Mouse (Mus musculus) neural tube, embryonic 12.5 days (tissue): ENCODE measurements around the gene E130114P18Rik. TPM values are rescaled to one million over a fixed set of nuclear protein-coding genes. Genes with fewer than 3 reads are reported as not detected.
A peak's percentile ranks its signal among the peaks of the same experiment; 100 is the strongest.

Experiments used
- ATAC-seq: fragments of 200-750 bp; cut with Nextera tagmentation; 2 replicates; pipeline ENCODE4 v1.8.0; 2017; ENCODE audit warnings: low read depth, mild to moderate bottlenecking, moderate TSS enrichment, moderate library complexity; ENCODE audit not compliant: low FRiP score
- H3K27ac ChIP-seq: fragments of 300-500 bp; sonication (generic); 2 replicates; pipeline ENCODE4 v1.5.1; 2016
- H3K27me3 ChIP-seq: fragments of 300-500 bp; sonication (generic); replicated peaks from 2 replicates; pipeline ENCODE4 v1.6.1; 2016; ENCODE audit warnings: mild to moderate bottlenecking
- H3K36me3 ChIP-seq: fragments of 300-500 bp; sonication (generic); 2 replicates; pipeline ENCODE4 v1.6.1; 2016; ENCODE audit warnings: mild to moderate bottlenecking
- H3K4me1 ChIP-seq: fragments of 300-500 bp; sonication (generic); 2 replicates; pipeline ENCODE4 v1.6.1; 2016
- H3K4me2 ChIP-seq: fragments of 300-500 bp; sonication (generic); replicated peaks from 2 replicates; pipeline ENCODE4 v1.6.1; 2016; ENCODE audit warnings: mild to moderate bottlenecking
- H3K4me3 ChIP-seq: fragments of 300-500 bp; sonication (generic); 2 replicates; pipeline ENCODE4 v1.5.1; 2016
- H3K9ac ChIP-seq: fragments of 300-500 bp; sonication (generic); 2 replicates; pipeline ENCODE4 v1.6.1; 2016; ENCODE audit warnings: mild to moderate bottlenecking
- H3K9me3 ChIP-seq: fragments of 300-500 bp; sonication (generic); 2 replicates; pipeline ENCODE4 v1.6.1; 2016; ENCODE audit warnings: mild to moderate bottlenecking
- WGBS: fragments of 180-500 bp; shearing (Covaris S2); methylation state at CpG from one replicate; pipeline ENCODE4 v1.1.7; 2016; 5-methylcytosine and 5-hydroxymethylcytosine counted together
- polyA plus RNA-seq: library from polyadenylated mRNA; unstranded; fragments of >200 nt; fragmentation: Nextera tagmentation; extraction: Ambion mirVana; gene quantifications from 2 replicates; pipeline ENCODE4 v1.2.1, GENCODE M21; 2016

E130114P18Rik gene
- polyA plus RNA-seq, 1 experiment from 2014 or later = 20.4 TPM

GRCm38 (mm10) chr4:97782069-97782468, 4.2 kb upstream of the E130114P18Rik start:
- 86% methylated on average over 3 of the region's 3 CpGs for WGBS
- H3K27ac ChIP-seq = no peak overlapping the region
- no peak overlapping the region for H3K4me3 ChIP-seq
- H3K4me1 ChIP-seq = no peaks in the 10 kb centered on the region
- ATAC-seq = no peak
- peaks cover 16% of the 10 kb centered on the region for H3K36me3 ChIP-seq
- no peaks in the 10 kb centered on the region for H3K9me3 ChIP-seq
- no peaks in the 10 kb centered on the region for H3K27me3 ChIP-seq
- no peak overlapping the region for H3K4me2 ChIP-seq
- H3K9ac ChIP-seq = no peak overlapping the region

- Histone ChIP-seq H3K9me3 (no peaks in the 10 kb centered on the region), H3K9ac (no peak overlapping the region), H3K36me3 (peaks cover 16% of the 10 kb centered on the region), H3K27ac (no peak overlapping the region), H3K4me3 (no peak overlapping the region), H3K4me1 (peaks cover 10% of the 10 kb centered on the region; the same call in 1 of the 2 replicates), H3K4me2 (peak overlapping the region; percentile 80), H3K27me3 (no peaks in the 10 kb centered on the region)
- no peak for ATAC-seq
- 74% methylated on average over 7 of the region's 7 CpGs for WGBS
Observed at GRCm38 (mm10) chr4:97780666-97781435, 3.0 kb upstream of the E130114P18Rik start.

GRCm38 (mm10) chr4:97780024-97780423, 2.1 kb upstream of the E130114P18Rik start:
- Histone ChIP-seq H3K27me3 (0 out of 2 replicates have a peak, but pooled peaks cover 2% of the 10 kb centered on the region), H3K4me1 (peaks cover 13% of the 10 kb centered on the region; the same call in 1 of the 2 replicates), H3K9ac (peak overlapping the region; percentile 99; the same call in 1 of the 2 replicates), H3K36me3 (peaks cover 16% of the 10 kb centered on the region), H3K9me3 (no peaks in the 10 kb centered on the region), H3K27ac (no peak overlapping the region), H3K4me3 (peak overlapping the region; percentile 98; the same call in 1 of the 2 replicates), H3K4me2 (peak overlapping the region; percentile 80)
- no peak for ATAC-seq
- WGBS = 24% methylated on average over 7 of the region's 7 CpGs

GRCm38 (mm10) chr4:97779003-97779930, 1.4 kb upstream of the E130114P18Rik start:
- H3K9me3 ChIP-seq = no peaks in the 10 kb centered on the region
- H3K27me3 ChIP-seq = 0 out of 2 replicates have a peak, but pooled peaks cover 2% of the 10 kb centered on the region
- peak overlapping the region; percentile 99 for H3K9ac ChIP-seq
- 4% methylated on average over 18 of the region's 18 CpGs for WGBS
- peaks cover 13% of the 10 kb centered on the region; the same call in 1 of the 2 replicates for H3K4me1 ChIP-seq
- no peak for ATAC-seq
- peak overlapping the region; percentile 84 for H3K27ac ChIP-seq
- peak overlapping the region; percentile 80 for H3K4me2 ChIP-seq
- peak overlapping the region; percentile 98 for H3K4me3 ChIP-seq
- peaks cover 16% of the 10 kb centered on the region for H3K36me3 ChIP-seq

- under 1% methylated on average over 93 of the region's 94 CpGs for WGBS
- peak; percentile 5; the same call in 1 of the 2 replicates for ATAC-seq
- peaks cover 13% of the 10 kb centered on the region; the same call in 1 of the 2 replicates for H3K4me1 ChIP-seq
Observed at GRCm38 (mm10) chr4:97778211-97779002, 529 bp upstream of the E130114P18Rik start.

GRCm38 (mm10) chr4:97777081-97777705, 685 bp downstream of the E130114P18Rik start:
- peak; percentile 38 for ATAC-seq
- peak overlapping the region; percentile 99 for H3K9ac ChIP-seq
- peak overlapping the region; percentile 98 for H3K4me3 ChIP-seq
- H3K4me1 ChIP-seq = peaks cover 13% of the 10 kb centered on the region; the same call in 1 of the 2 replicates
- H3K36me3 ChIP-seq = no peaks in the 10 kb centered on the region
- WGBS = 0% methylated on average over 55 of the region's 77 CpGs
- no peaks in the 10 kb centered on the region for H3K9me3 ChIP-seq
- H3K27ac ChIP-seq = peak overlapping the region; percentile 84
- 0 out of 2 replicates have a peak, but pooled peaks cover 2% of the 10 kb centered on the region for H3K27me3 ChIP-seq
- peak overlapping the region; percentile 80 for H3K4me2 ChIP-seq

More at GRCm38 (mm10) chr4:97778211-97779002, 529 bp upstream of the E130114P18Rik start:
- Histone ChIP-seq H3K27me3 (0 out of 2 replicates have a peak, but pooled peaks cover 2% of the 10 kb centered on the region), H3K36me3 (peaks cover 9% of the 10 kb centered on the region), H3K4me3 (peak overlapping the region; percentile 98), H3K4me2 (peak overlapping the region; percentile 80), H3K27ac (peak overlapping the region; percentile 84), H3K9ac (peak overlapping the region; percentile 99), H3K9me3 (no peaks in the 10 kb centered on the region)

- peak overlapping the region; percentile 80 for H3K4me2 ChIP-seq
- H3K4me3 ChIP-seq = peak overlapping the region; percentile 98
- no peak overlapping the region for H3K27ac ChIP-seq
- no peaks in the 10 kb centered on the region for H3K36me3 ChIP-seq
- 0 out of 2 replicates have a peak, but pooled peaks cover 2% of the 10 kb centered on the region for H3K27me3 ChIP-seq
- H3K9me3 ChIP-seq = no peaks in the 10 kb centered on the region
- no peak for ATAC-seq
- peaks cover 13% of the 10 kb centered on the region; the same call in 1 of the 2 replicates for H3K4me1 ChIP-seq
- under 1% methylated on average over 10 of the region's 10 CpGs for WGBS
- peak overlapping the region; percentile 99 for H3K9ac ChIP-seq
Observed at GRCm38 (mm10) chr4:97776388-97777080, 1.3 kb downstream of the E130114P18Rik start.

GRCm38 (mm10) chr4:97775494-97776265, 2.2 kb downstream of the E130114P18Rik start:
- peak overlapping the region; percentile 30 for H3K9ac ChIP-seq
- H3K27ac ChIP-seq = no peak overlapping the region
- H3K27me3 ChIP-seq = 0 out of 2 replicates have a peak, but pooled peaks cover 2% of the 10 kb centered on the region

GRCm38 (mm10) chr4:97775059-97775458, 2.8 kb downstream of the E130114P18Rik start:
- Histone ChIP-seq H3K9me3 (no peaks in the 10 kb centered on the region), H3K27ac (0 out of 2 replicates have a peak overlapping the region, but pooled peaks have one; percentile 15), H3K27me3 (0 out of 2 replicates have a peak, but pooled peaks cover 2% of the 10 kb centered on the region), H3K4me2 (peak overlapping the region; percentile 80), H3K4me3 (no peak overlapping the region), H3K4me1 (peaks cover 16% of the 10 kb centered on the region; the same call in 1 of the 2 replicates), H3K36me3 (no peaks in the 10 kb centered on the region), H3K9ac (no peak overlapping the region)
- no peak for ATAC-seq
- WGBS = under 1% methylated on average over 13 of the region's 13 CpGs

More at GRCm38 (mm10) chr4:97775494-97776265, 2.2 kb downstream of the E130114P18Rik start:
- Histone ChIP-seq H3K4me3 (peak overlapping the region; percentile 22), H3K4me2 (peak overlapping the region; percentile 80), H3K9me3 (no peaks in the 10 kb centered on the region), H3K36me3 (no peaks in the 10 kb centered on the region), H3K4me1 (peaks cover 16% of the 10 kb centered on the region; the same call in 1 of the 2 replicates)
- under 1% methylated on average over 20 of the region's 20 CpGs for WGBS
- no peak for ATAC-seq
